Mouse (Mus musculus): ENCODE results near the gene Fgfr2. TPM values are rescaled to one million over a fixed set of nuclear protein-coding genes. Genes with fewer than 3 reads are reported as not detected.

Gene Fgfr2
- polyA plus RNA-seq, 1 experiment from 2014 or later: 133 TPM

GRCm38 (mm10) chr7:131331688-131332087 lies 1791.5 kb downstream of the Fgfr2 start:
- ATAC-seq (ENCODE audit: low FRiP score, low TSS enrichment): no peak
- 76% methylated on average over 2 of the region's 2 CpGs for WGBS
- no peak overlapping the region for H3K4me2 ChIP-seq (replicated peaks; ENCODE audit: low read depth, low read length)

GRCm38 (mm10) chr7:131329416-131329815 lies 1793.7 kb downstream of the Fgfr2 start, which contains the start of gene Fam24b:
Fam24b (minus strand) TSS chr7:131329516.
- no peak within 1 kb of the TSS for H3K4me3 ChIP-seq (ENCODE audit: low read length)
- no peaks in the 10 kb centered on the region for H3K27me3 ChIP-seq (ENCODE audit: control insufficient read depth, insufficient read depth, low read length)
- H3K9ac ChIP-seq (ENCODE audit: low read depth, low read length): no peak within 1 kb of the TSS
- no peak for ATAC-seq (ENCODE audit: low FRiP score, low TSS enrichment)
- H3K9me3 ChIP-seq (ENCODE audit: control insufficient read depth, low read length): no peaks in the 10 kb centered on the region
- H3K27ac ChIP-seq (ENCODE audit: low read depth, low read length): no peak within 1 kb of the TSS
- H3K36me3 ChIP-seq (ENCODE audit: control insufficient read depth, insufficient read depth, low read length): no peaks in the 10 kb centered on the region
- no peak within 1 kb of the TSS for H3K4me2 ChIP-seq (replicated peaks; ENCODE audit: low read depth, low read length)
- H3K4me1 ChIP-seq (ENCODE audit: control insufficient read depth, insufficient read depth, low read length): no peaks in the 10 kb centered on the region
- 91% methylated on average over 5 of the region's 5 CpGs for WGBS

More at GRCm38 (mm10) chr7:131331688-131332087, 1791.5 kb downstream of the Fgfr2 start:
- no peaks in the 10 kb centered on the region for H3K9me3 ChIP-seq (ENCODE audit: control insufficient read depth, low read length)
- H3K4me3 ChIP-seq (ENCODE audit: low read length): no peak overlapping the region
- no peaks in the 10 kb centered on the region for H3K4me1 ChIP-seq (ENCODE audit: control insufficient read depth, insufficient read depth, low read length)
- no peaks in the 10 kb centered on the region for H3K27me3 ChIP-seq (ENCODE audit: control insufficient read depth, insufficient read depth, low read length)
- H3K9ac ChIP-seq (ENCODE audit: low read depth, low read length): no peak overlapping the region
- H3K36me3 ChIP-seq (ENCODE audit: control insufficient read depth, insufficient read depth, low read length): no peaks in the 10 kb centered on the region
- no peak overlapping the region for H3K27ac ChIP-seq (ENCODE audit: low read depth, low read length)

GRCm38 (mm10) chr7:131327054-131327453 lies 1796.1 kb downstream of the Fgfr2 start:
- no peak for ATAC-seq (ENCODE audit: low FRiP score, low TSS enrichment)
- Histone ChIP-seq H3K27ac (ENCODE audit: low read depth, low read length) (no peak overlapping the region), H3K9ac (ENCODE audit: low read depth, low read length) (no peak overlapping the region), H3K4me2 (replicated peaks; ENCODE audit: low read depth, low read length) (no peak overlapping the region), H3K36me3 (ENCODE audit: control insufficient read depth, insufficient read depth, low read length) (no peaks in the 10 kb centered on the region), H3K4me3 (ENCODE audit: low read length) (no peak overlapping the region), H3K27me3 (ENCODE audit: control insufficient read depth, insufficient read depth, low read length) (no peaks in the 10 kb centered on the region), H3K9me3 (ENCODE audit: control insufficient read depth, low read length) (no peaks in the 10 kb centered on the region), H3K4me1 (ENCODE audit: control insufficient read depth, insufficient read depth, low read length) (no peaks in the 10 kb centered on the region)
- 69% methylated on average over 5 of the region's 5 CpGs for WGBS

GRCm38 (mm10) chr7:131322192-131322591 lies 1801.0 kb downstream of the Fgfr2 start, which contains the start of gene Cuzd1:
Cuzd1 (minus strand) TSS chr7:131322292.
- ATAC-seq (ENCODE audit: low FRiP score, low TSS enrichment): no peak
- Histone ChIP-seq H3K9me3 (ENCODE audit: control insufficient read depth, low read length) (no peaks in the 10 kb centered on the region), H3K27me3 (ENCODE audit: control insufficient read depth, insufficient read depth, low read length) (no peaks in the 10 kb centered on the region), H3K4me3 (ENCODE audit: low read length) (no peak within 1 kb of the TSS), H3K36me3 (ENCODE audit: control insufficient read depth, insufficient read depth, low read length) (no peaks in the 10 kb centered on the region), H3K27ac (ENCODE audit: low read depth, low read length) (no peak within 1 kb of the TSS), H3K4me2 (replicated peaks; ENCODE audit: low read depth, low read length) (no peak within 1 kb of the TSS), H3K4me1 (ENCODE audit: control insufficient read depth, insufficient read depth, low read length) (no peaks in the 10 kb centered on the region), H3K9ac (ENCODE audit: low read depth, low read length) (no peak within 1 kb of the TSS)
- 59% methylated on average over 2 of the region's 2 CpGs for WGBS

GRCm38 (mm10) chr7:131318340-131318739 lies 1804.8 kb downstream of the Fgfr2 start:
- Histone ChIP-seq H3K4me2 (replicated peaks; ENCODE audit: low read depth, low read length) (no peak overlapping the region), H3K9ac (ENCODE audit: low read depth, low read length) (no peak overlapping the region), H3K4me3 (ENCODE audit: low read length) (no peak overlapping the region), H3K36me3 (ENCODE audit: control insufficient read depth, insufficient read depth, low read length) (no peaks in the 10 kb centered on the region), H3K27me3 (ENCODE audit: control insufficient read depth, insufficient read depth, low read length) (no peaks in the 10 kb centered on the region), H3K9me3 (ENCODE audit: control insufficient read depth, low read length) (no peaks in the 10 kb centered on the region), H3K4me1 (ENCODE audit: control insufficient read depth, insufficient read depth, low read length) (no peaks in the 10 kb centered on the region), H3K27ac (ENCODE audit: low read depth, low read length) (no peak overlapping the region)
- 46% methylated on average over 7 of the region's 7 CpGs for WGBS
- ATAC-seq (ENCODE audit: low FRiP score, low TSS enrichment): peak; percentile 57

GRCm38 (mm10) chr7:131317587-131317986 lies 1805.6 kb downstream of the Fgfr2 start:
- Histone ChIP-seq H3K4me1 (ENCODE audit: control insufficient read depth, insufficient read depth, low read length) (no peaks in the 10 kb centered on the region), H3K9ac (ENCODE audit: low read depth, low read length) (no peak overlapping the region), H3K4me2 (replicated peaks; ENCODE audit: low read depth, low read length) (no peak overlapping the region), H3K9me3 (ENCODE audit: control insufficient read depth, low read length) (no peaks in the 10 kb centered on the region), H3K36me3 (ENCODE audit: control insufficient read depth, insufficient read depth, low read length) (no peaks in the 10 kb centered on the region), H3K27ac (ENCODE audit: low read depth, low read length) (no peak overlapping the region), H3K4me3 (ENCODE audit: low read length) (no peak overlapping the region), H3K27me3 (ENCODE audit: control insufficient read depth, insufficient read depth, low read length) (no peaks in the 10 kb centered on the region)
- WGBS: 74% methylated on average over 12 of the region's 12 CpGs
- no peak for ATAC-seq (ENCODE audit: low FRiP score, low TSS enrichment)

GRCm38 (mm10) chr7:131314493-131314892 lies 1808.7 kb downstream of the Fgfr2 start:
- no peak overlapping the region for H3K4me3 ChIP-seq (ENCODE audit: low read length)
- no peaks in the 10 kb centered on the region for H3K9me3 ChIP-seq (ENCODE audit: control insufficient read depth, low read length)
- H3K4me2 ChIP-seq (replicated peaks; ENCODE audit: low read depth, low read length): no peak overlapping the region
- WGBS: 77% methylated on average over 7 of the region's 7 CpGs
- no peak for ATAC-seq (ENCODE audit: low FRiP score, low TSS enrichment)
- H3K36me3 ChIP-seq (ENCODE audit: control insufficient read depth, insufficient read depth, low read length): no peaks in the 10 kb centered on the region
- H3K4me1 ChIP-seq (ENCODE audit: control insufficient read depth, insufficient read depth, low read length): no peaks in the 10 kb centered on the region
- no peak overlapping the region for H3K9ac ChIP-seq (ENCODE audit: low read depth, low read length)
- H3K27ac ChIP-seq (ENCODE audit: low read depth, low read length): no peak overlapping the region
- no peaks in the 10 kb centered on the region for H3K27me3 ChIP-seq (ENCODE audit: control insufficient read depth, insufficient read depth, low read length)

GRCm38 (mm10) chr7:131306733-131307132 lies 1816.4 kb downstream of the Fgfr2 start:
- H3K36me3 ChIP-seq (ENCODE audit: control insufficient read depth, insufficient read depth, low read length): no peaks in the 10 kb centered on the region
- H3K27me3 ChIP-seq (ENCODE audit: control insufficient read depth, insufficient read depth, low read length): no peaks in the 10 kb centered on the region
- H3K4me1 ChIP-seq (ENCODE audit: control insufficient read depth, insufficient read depth, low read length): no peaks in the 10 kb centered on the region
- no peak for ATAC-seq (ENCODE audit: low FRiP score, low TSS enrichment)
- H3K9me3 ChIP-seq (ENCODE audit: control insufficient read depth, low read length): no peaks in the 10 kb centered on the region
- no peak overlapping the region for H3K4me2 ChIP-seq (replicated peaks; ENCODE audit: low read depth, low read length)
- H3K9ac ChIP-seq (ENCODE audit: low read depth, low read length): no peak overlapping the region
- no peak overlapping the region for H3K27ac ChIP-seq (ENCODE audit: low read depth, low read length)
- 81% methylated on average over 5 of the region's 5 CpGs for WGBS
- H3K4me3 ChIP-seq (ENCODE audit: low read length): no peak overlapping the region

GRCm38 (mm10) chr7:131303340-131303739 lies 1819.8 kb downstream of the Fgfr2 start:
- Histone ChIP-seq H3K9me3 (ENCODE audit: control insufficient read depth, low read length) (no peaks in the 10 kb centered on the region), H3K9ac (ENCODE audit: low read depth, low read length) (no peak overlapping the region), H3K4me2 (replicated peaks; ENCODE audit: low read depth, low read length) (no peak overlapping the region), H3K36me3 (ENCODE audit: control insufficient read depth, insufficient read depth, low read length) (no peaks in the 10 kb centered on the region), H3K27ac (ENCODE audit: low read depth, low read length) (no peak overlapping the region), H3K27me3 (ENCODE audit: control insufficient read depth, insufficient read depth, low read length) (no peaks in the 10 kb centered on the region), H3K4me3 (ENCODE audit: low read length) (no peak overlapping the region), H3K4me1 (ENCODE audit: control insufficient read depth, insufficient read depth, low read length) (no peaks in the 10 kb centered on the region)
- WGBS: 75% methylated on average over 8 of the region's 8 CpGs
- no peak for ATAC-seq (ENCODE audit: low FRiP score, low TSS enrichment)

Data from kidney, embryonic 14.5 days (tissue).